ENCODE assay signal across 22 mouse cellular contexts in genomic region chr2:34739684-34740391, GRCm38 (mm10). TPM values are rescaled to one million over a fixed set of nuclear protein-coding genes. Genes with fewer than 3 reads are reported as not detected.
A peak's percentile ranks its signal among the peaks of the same experiment; 100 is the strongest.
DNase-seq lines count a peak whose midpoint lies in the region; ATAC-seq lines count a peak whose summit lies in the region.
"Had no signal": no experiment of that assay in that cellular context is flagged by ENCODE, and none has a peak within 500 bp of the region (broad histone marks: within the 10 kb centered on the region; RNA-seq: fewer than 3 reads in every experiment).

No protein-coding gene starts in this region.

- H3K9me3 ChIP-seq in heart, embryonic 13.5 days: no peaks in the 10 kb centered on the region
- H3K9me3 ChIP-seq in heart, embryonic 10.5 days: no peaks in the 10 kb centered on the region
- H3K9me3 ChIP-seq in erythroblast, embryonic 14.5 days (ENCODE audit: control insufficient read depth, low read length): no peaks in the 10 kb centered on the region
- no peaks in the 10 kb centered on the region for H3K9me3 ChIP-seq in liver, embryonic 16.5 days (replicated peaks; ENCODE audit: control insufficient read depth, low read length)
- no peaks in the 10 kb centered on the region for H3K9me3 ChIP-seq in limb, embryonic 10.5 days (replicated peaks)
- H3K9me3 ChIP-seq: embryonic facial prominence, embryonic 12.5 days; hindbrain, embryonic 12.5 days; lung, embryonic 15.5 days; midbrain, embryonic 15.5 days; neural tube, embryonic 12.5 days had no signal

- 0 out of 2 replicates have a peak overlapping the region, but pooled peaks have one; percentile 6 for H3K27ac ChIP-seq in heart, embryonic 13.5 days (replicated peaks)
- H3K27ac ChIP-seq in heart, embryonic 10.5 days: no peak overlapping the region
- peak overlapping the region; percentile 89 for H3K27ac ChIP-seq in liver, embryonic 16.5 days (ENCODE audit: low read length)
- no peak overlapping the region for H3K27ac ChIP-seq in limb, embryonic 10.5 days
- H3K27ac ChIP-seq: embryonic facial prominence, embryonic 12.5 days; heart, adult 2 months; hindbrain, embryonic 12.5 days; lung, embryonic 15.5 days; midbrain, embryonic 15.5 days; neural tube, embryonic 12.5 days had no signal

- H3K4me1 ChIP-seq in heart, embryonic 13.5 days: peaks cover 29% of the 10 kb centered on the region
- peaks cover 4% of the 10 kb centered on the region; the same call in 1 of the 2 replicates for H3K4me1 ChIP-seq in heart, embryonic 10.5 days
- H3K4me1 ChIP-seq in erythroblast, embryonic 14.5 days (ENCODE audit: control insufficient read depth): peaks cover 86% of the 10 kb centered on the region
- H3K4me1 ChIP-seq in liver, embryonic 16.5 days (ENCODE audit: control insufficient read depth, low read depth, low read length): peaks cover 71% of the 10 kb centered on the region
- no peaks in the 10 kb centered on the region for H3K4me1 ChIP-seq in limb, embryonic 10.5 days
- H3K4me1 ChIP-seq: embryonic facial prominence, embryonic 12.5 days; hindbrain, embryonic 12.5 days; lung, embryonic 15.5 days; midbrain, embryonic 15.5 days had no signal

- H3K9ac ChIP-seq in heart, embryonic 13.5 days: no peak overlapping the region
- peak overlapping the region; percentile 51 for H3K9ac ChIP-seq in liver, embryonic 16.5 days (ENCODE audit: low read depth, low read length)
- H3K9ac ChIP-seq: embryonic facial prominence, embryonic 12.5 days; hindbrain, embryonic 12.5 days; lung, embryonic 15.5 days; midbrain, embryonic 15.5 days; neural tube, embryonic 12.5 days had no signal

- DNase-seq in heart, embryonic 10.5 days (ENCODE audit: low spot score): no peak
- peak; percentile 69 for DNase-seq in c-Kit-negative CD71-positive TER-119-positive erythroid progenitor cells, embryonic 14.5 days (ENCODE audit: low read depth, low spot score)
- DNase-seq in left cerebral cortex, postnatal 36 days (ENCODE audit: low spot score in 2 of 2): no peak
- no peak for DNase-seq in gastrocnemius, postnatal 10 days
- no peak for DNase-seq in limb, embryonic 10.5 days (ENCODE audit: low spot score)
- DNase-seq: adrenal gland, adult 2 months; cerebellum, adult 9-11 months; gastrocnemius, postnatal 14 days; heart, adult 2 months; heart, postnatal 14 days; kidney, adult 11 months; kidney, postnatal 4 days; lung, postnatal 36 days had no signal

- intact Hi-C loops in left cerebral cortex, postnatal 36 days (cut with DNase I): no loop called here

- no peak overlapping the region for H3K4me2 ChIP-seq in heart, embryonic 13.5 days
- peak overlapping the region; percentile 45 for H3K4me2 ChIP-seq in liver, embryonic 16.5 days (ENCODE audit: low read depth, low read length)
- H3K4me2 ChIP-seq: embryonic facial prominence, embryonic 12.5 days; hindbrain, embryonic 12.5 days; lung, embryonic 15.5 days; midbrain, embryonic 15.5 days; neural tube, embryonic 12.5 days had no signal

- no peaks in the 10 kb centered on the region for H3K27me3 ChIP-seq in heart, embryonic 13.5 days (replicated peaks)
- no peaks in the 10 kb centered on the region for H3K27me3 ChIP-seq in heart, embryonic 10.5 days (ENCODE audit: insufficient read depth, poor library complexity, severe bottlenecking)
- H3K27me3 ChIP-seq in erythroblast, embryonic 14.5 days (ENCODE audit: control insufficient read depth): no peaks in the 10 kb centered on the region
- no peaks in the 10 kb centered on the region for H3K27me3 ChIP-seq in liver, embryonic 16.5 days (ENCODE audit: control insufficient read depth, insufficient read depth, low read depth, low read length)
- H3K27me3 ChIP-seq in limb, embryonic 10.5 days (ENCODE audit: low read depth, poor library complexity, severe bottlenecking): no peaks in the 10 kb centered on the region
- H3K27me3 ChIP-seq: embryonic facial prominence, embryonic 12.5 days; hindbrain, embryonic 12.5 days; lung, embryonic 15.5 days; midbrain, embryonic 15.5 days; neural tube, embryonic 12.5 days had no signal

- ATAC-seq in heart, embryonic 13.5 days (ENCODE audit: extremely low read depth, insufficient number of reproducible peaks, low FRiP score, low TSS enrichment): no peak
- peak; percentile 94 for ATAC-seq in liver, embryonic 16.5 days (ENCODE audit: low read depth)
- ATAC-seq: forebrain, embryonic 16.5 days; midbrain, embryonic 15.5 days had no signal

- peaks cover 11% of the 10 kb centered on the region for H3K36me3 ChIP-seq in heart, embryonic 13.5 days
- peaks cover 13% of the 10 kb centered on the region for H3K36me3 ChIP-seq in heart, embryonic 10.5 days
- H3K36me3 ChIP-seq in erythroblast, embryonic 14.5 days (ENCODE audit: control insufficient read depth): peaks cover 85% of the 10 kb centered on the region
- H3K36me3 ChIP-seq in liver, embryonic 16.5 days (ENCODE audit: control insufficient read depth, insufficient read depth): peaks cover 8% of the 10 kb centered on the region
- peaks cover 14% of the 10 kb centered on the region for H3K36me3 ChIP-seq in limb, embryonic 10.5 days
- H3K36me3 ChIP-seq: hindbrain, embryonic 12.5 days; midbrain, embryonic 15.5 days had no signal

- H3K4me3 ChIP-seq in heart, embryonic 13.5 days: no peak overlapping the region
- no peak overlapping the region for H3K4me3 ChIP-seq in heart, embryonic 10.5 days
- peak overlapping the region; percentile 38 for H3K4me3 ChIP-seq in erythroblast, embryonic 14.5 days (replicated peaks)
- peak overlapping the region; percentile 9; the same call in 1 of the 2 replicates for H3K4me3 ChIP-seq in liver, embryonic 16.5 days (ENCODE audit: low read depth, low read length)
- no peak overlapping the region for H3K4me3 ChIP-seq in limb, embryonic 10.5 days
- H3K4me3 ChIP-seq: embryonic facial prominence, embryonic 12.5 days; heart, adult 2 months; hindbrain, embryonic 12.5 days; lung, embryonic 15.5 days; midbrain, embryonic 15.5 days; neural tube, embryonic 12.5 days had no signal

- WGBS in heart, embryonic 13.5 days: 63% methylated on average over 1 of the region's 1 CpGs
- WGBS in heart, embryonic 10.5 days: 70% methylated on average over 1 of the region's 1 CpGs
- WGBS in liver, embryonic 16.5 days (ENCODE audit: insufficient replicate concordance): 29% methylated on average over 1 of the region's 1 CpGs
- WGBS in limb, embryonic 10.5 days: 73% methylated on average over 1 of the region's 1 CpGs

RNA-seq across cellular contexts. Expression of gene Gapvd1, which starts 15.2 kb away (rescaled TPM):
- polyA plus RNA-seq in heart, embryonic 13.5 days (2015; fragmentation: Nextera tagmentation; extraction: Ambion mirVana): 55.6 and 59.5 TPM in 2 replicates
- polyA plus RNA-seq in heart, embryonic 10.5 days (2016; fragmentation: Nextera tagmentation; extraction: Ambion mirVana): 63.7 and 80.0 TPM in 2 replicates
- polyA plus RNA-seq in erythroblast, embryonic 14.5 days (2012): 3.0 and 5.0 TPM in 2 replicates
- 91.2 and 94.6 TPM in 2 replicates for polyA plus RNA-seq in liver, embryonic 16.5 days (2015; fragmentation: Nextera tagmentation; extraction: Ambion mirVana)
- 100 to 1,000 TPM in 1 of 2 experiments, 10 to 100 TPM in 1; 93.3 to 109 TPM for total RNA-seq in left cerebral cortex, postnatal 36 days (2021)
- total RNA-seq in gastrocnemius, postnatal 10 days (2021): 10 to 100 TPM; 37.7 to 46.4 TPM
- 84.5 and 92.0 TPM in 2 replicates for polyA plus RNA-seq in limb, embryonic 10.5 days (2016; fragmentation: Nextera tagmentation; extraction: Ambion mirVana)

RNA-seq across cellular contexts. Expression of gene Hspa5, which starts 31.9 kb away (rescaled TPM):
- 631 and 745 TPM in 2 replicates for polyA plus RNA-seq in heart, embryonic 13.5 days (2015; fragmentation: Nextera tagmentation; extraction: Ambion mirVana)
- polyA plus RNA-seq in heart, embryonic 10.5 days (2016; fragmentation: Nextera tagmentation; extraction: Ambion mirVana): 1,119 and 1,337 TPM in 2 replicates
- polyA plus RNA-seq in erythroblast, embryonic 14.5 days (2012): 8.1 and 12.3 TPM in 2 replicates
- 538 and 557 TPM in 2 replicates for polyA plus RNA-seq in liver, embryonic 16.5 days (2015; fragmentation: Nextera tagmentation; extraction: Ambion mirVana)
- 100 to 1,000 TPM; 256 to 388 TPM for total RNA-seq in left cerebral cortex, postnatal 36 days (2021)
- 100 to 1,000 TPM; 187 to 207 TPM for total RNA-seq in gastrocnemius, postnatal 10 days (2021)
- 841 and 852 TPM in 2 replicates for polyA plus RNA-seq in limb, embryonic 10.5 days (2016; fragmentation: Nextera tagmentation; extraction: Ambion mirVana)

RNA-seq across cellular contexts. Expression of gene Rabepk, which starts 59.9 kb away (rescaled TPM):
- polyA plus RNA-seq in heart, embryonic 13.5 days (2015; fragmentation: Nextera tagmentation; extraction: Ambion mirVana): 22.9 and 27.2 TPM in 2 replicates
- polyA plus RNA-seq in heart, embryonic 10.5 days (2016; fragmentation: Nextera tagmentation; extraction: Ambion mirVana): 39.3 and 40.2 TPM in 2 replicates
- 0.81 and 1.1 TPM in 2 replicates for polyA plus RNA-seq in erythroblast, embryonic 14.5 days (2012)
- polyA plus RNA-seq in liver, embryonic 16.5 days (2015; fragmentation: Nextera tagmentation; extraction: Ambion mirVana): 17.3 and 22.5 TPM in 2 replicates
- total RNA-seq in left cerebral cortex, postnatal 36 days (2021): 10 to 100 TPM; 29.2 to 36.3 TPM
- 1 to 10 TPM; 8.8 to 10.0 TPM for total RNA-seq in gastrocnemius, postnatal 10 days (2021)
- 42.8 and 43.6 TPM in 2 replicates for polyA plus RNA-seq in limb, embryonic 10.5 days (2016; fragmentation: Nextera tagmentation; extraction: Ambion mirVana)

Comparison
In these comparisons a context has a peak if more than half of its experiments do, and no peak if none do; other contexts are left out.
1. H3K27ac ChIP-seq: peak in heart, embryonic 13.5 days (single experiment) and liver, embryonic 16.5 days (single experiment); none in heart, embryonic 10.5 days (single experiment) and limb, embryonic 10.5 days (single experiment).
2. H3K4me3 ChIP-seq: peak in erythroblast, embryonic 14.5 days (single experiment) and liver, embryonic 16.5 days (single experiment); none in heart, embryonic 13.5 days (single experiment), heart, embryonic 10.5 days (single experiment) and limb, embryonic 10.5 days (single experiment).
3. RNA of gene Hspa5, which starts 31.9 kb away (polyA plus RNA-seq): 1,119 to 1,337 TPM in heart, embryonic 10.5 days, 841 to 852 TPM in limb, embryonic 10.5 days, 631 to 745 TPM in heart, embryonic 13.5 days and 538 to 557 TPM in liver, embryonic 16.5 days; 8.1 to 12.3 TPM in erythroblast, embryonic 14.5 days; every median in the first group is over 10 times any median in the second.